Mouse (Mus musculus) urinary bladder, adult 2 months (tissue): ENCODE measurements around the gene Itga9. TPM values are rescaled to one million over a fixed set of nuclear protein-coding genes. Genes with fewer than 3 reads are reported as not detected.

Experiments used
- DNase-seq: peaks from one replicate; pipeline ENCODE4 v3.0.0; 2022; ENCODE audit warnings: low spot score
- polyA plus RNA-seq: library from polyadenylated mRNA; depleted of rRNA; stranded (reverse); fragments of >200 nt; gene quantifications from 2 replicates; pipeline ENCODE4 v1.2.3, GENCODE M21; 2012; rRNA removed

The Itga9 gene
- polyA plus RNA-seq, 1 experiment, result 26.3 TPM

GRCm38 (mm10) chr9:118948486-118948885, 342.0 kb downstream of the Itga9 start:
- DNase-seq, result no peak

GRCm38 (mm10) chr9:118949124-118949523, 342.6 kb downstream of the Itga9 start:
- DNase-seq, result no peak

- no peak for DNase-seq
These were observed 343.2 kb downstream of the Itga9 start for GRCm38 (mm10) chr9:118949654-118950053.

DNA sequence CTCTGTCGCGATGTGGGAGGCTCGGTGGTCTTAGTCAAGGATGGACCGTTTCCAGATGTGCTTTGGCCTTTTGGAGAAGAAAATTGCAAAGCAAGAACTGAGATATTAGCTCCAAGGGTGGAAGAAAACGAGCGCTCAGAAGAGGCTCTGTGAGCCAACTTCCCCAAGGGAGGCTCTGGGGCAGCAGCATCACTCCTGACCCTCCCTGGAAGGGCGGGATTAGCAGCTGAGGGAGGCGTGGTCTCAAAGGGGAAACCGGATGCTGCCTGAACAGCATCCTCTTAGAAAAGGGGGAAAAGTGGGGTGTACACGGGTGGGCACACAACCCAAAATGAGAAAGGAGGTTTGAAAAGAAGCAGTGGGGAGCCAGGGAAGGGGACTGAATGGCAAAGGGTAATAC, 343.6 kb downstream of the Itga9 start:
- no peak for DNase-seq

Other genes starting within 250 kb of the Itga9 start
- gene Eomes, start 128.5 kb upstream of the Itga9 start, polyA plus RNA-seq, result 0.12 and 0.27 TPM in 2 replicates
- 36.9 and 50.0 TPM in 2 replicates for gene Golga4, start 100.4 kb upstream of the Itga9 start, polyA plus RNA-seq